Mouse (Mus musculus) MN1 (cell line): ENCODE data around the gene Tmem74b.

Source experiments
- DNase-seq: peaks from one replicate; pipeline ENCODE4 v3.0.0-alpha.2; 2016; ENCODE audit warnings: low spot score

Tmem74b gene

DNA sequence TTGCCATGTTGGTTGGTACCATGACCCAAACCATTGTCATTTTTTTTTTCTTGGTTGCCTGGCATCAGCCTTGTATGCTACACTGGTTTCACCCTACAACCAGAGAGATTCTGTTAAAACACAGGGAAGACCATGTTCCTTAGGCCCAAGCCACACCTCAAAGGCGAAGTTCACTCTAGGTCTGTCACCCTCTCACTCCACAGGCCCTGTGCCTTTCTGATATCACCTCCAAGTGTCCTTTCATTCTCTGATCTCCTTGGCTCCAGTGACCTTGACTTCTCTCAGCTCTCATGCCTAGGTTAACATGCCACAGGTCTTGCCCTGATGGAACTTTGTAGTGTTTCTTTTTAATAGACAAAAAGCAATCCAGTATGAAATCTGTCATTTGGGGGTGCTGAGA is 40.3 kb downstream of the Tmem74b start:
- DNase-seq: no peak

GRCm38 (mm10) chr2:151742850-151743679 is 41.3 kb downstream of the Tmem74b start:
- no peak for DNase-seq

- no peak for DNase-seq
Measured at GRCm38 (mm10) chr2:151743845-151744244, 42.0 kb downstream of the Tmem74b start, which contains the start of gene Psmf1. Gene Psmf1 (minus strand): TSS chr2:151744186.

DNA sequence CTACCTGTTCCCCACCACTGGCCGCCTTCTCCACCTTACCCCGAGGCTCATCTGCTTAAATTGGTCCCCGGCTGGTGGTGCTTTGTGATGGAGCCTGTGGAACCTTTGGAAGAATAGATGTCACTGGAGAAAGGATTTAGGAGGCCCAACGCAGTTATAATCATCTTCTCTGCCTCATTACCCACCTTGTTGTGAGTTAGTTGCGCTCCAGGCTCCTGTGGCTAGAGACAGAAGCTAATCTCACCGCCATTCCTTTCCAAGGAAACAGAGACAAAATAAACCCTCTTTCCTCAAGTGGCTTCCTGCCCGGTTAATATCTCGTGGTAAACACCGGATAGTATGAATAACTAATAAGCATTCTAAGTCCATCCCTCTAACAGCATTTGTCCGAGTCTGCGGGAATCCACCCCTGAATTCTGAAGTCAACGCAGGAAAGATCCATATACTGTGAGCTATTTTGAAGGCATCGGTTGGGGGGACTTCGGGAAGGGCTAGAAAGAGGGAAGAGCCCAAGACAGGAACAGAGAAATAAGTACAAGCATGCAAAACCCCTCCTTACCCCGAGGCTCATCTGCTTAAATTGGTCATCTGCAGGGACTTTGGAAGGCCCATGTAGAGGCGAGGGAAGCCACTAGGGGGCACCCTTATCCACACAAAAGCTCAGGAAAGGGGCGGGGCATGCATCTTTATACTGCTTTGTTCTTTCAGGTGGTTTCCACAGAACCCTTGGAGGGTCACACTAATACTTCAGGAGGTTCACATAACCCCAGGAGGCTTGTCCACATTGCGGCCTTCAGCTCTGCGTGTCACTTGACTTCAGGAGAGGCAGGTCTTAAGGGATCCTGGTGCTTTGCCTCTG is 46.3 kb downstream of the Tmem74b start:
- DNase-seq: peak; percentile 68

DNA sequence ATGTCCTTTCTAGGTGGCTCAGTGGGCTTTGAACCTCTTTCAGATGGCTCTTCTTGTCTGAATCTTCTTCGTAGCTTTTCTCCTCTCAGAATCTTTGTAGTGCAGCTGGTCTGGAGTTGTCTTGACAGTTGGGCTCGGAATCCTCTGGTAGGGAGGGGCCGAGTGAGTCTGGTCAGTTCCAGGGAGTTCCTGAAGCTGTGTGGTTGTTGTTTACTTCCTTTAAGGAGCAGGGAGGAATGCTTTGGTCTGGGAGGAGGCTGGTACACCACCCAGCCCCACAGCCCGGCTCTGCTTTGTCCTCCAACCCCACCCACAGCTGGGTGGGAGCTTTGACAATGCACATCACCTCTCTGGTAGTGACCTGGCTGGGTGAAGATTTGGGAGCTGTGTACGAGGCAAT is 49.5 kb downstream of the Tmem74b start:
- no peak for DNase-seq

- DNase-seq: no peak
Measured at GRCm38 (mm10) chr2:151756277-151757061, 54.7 kb downstream of the Tmem74b start.

GRCm38 (mm10) chr2:151757451-151757850 is 55.6 kb downstream of the Tmem74b start:
- DNase-seq: no peak

GRCm38 (mm10) chr2:151758806-151759353 is 57.1 kb downstream of the Tmem74b start:
- no peak for DNase-seq
